Comparison of ENCODE assay signal across 2 mouse cellular contexts in genomic region chr4:150270718-150271117, GRCm38 (mm10). TPM values are rescaled to one million over a fixed set of nuclear protein-coding genes. Genes with fewer than 3 reads are reported as not detected.
A peak's percentile ranks its signal among the peaks of the same experiment; 100 is the strongest.
DNase-seq lines count a peak whose midpoint lies in the region; TF ChIP-seq lines count a peak whose summit lies in the region.
"Not testable (repeated sequence)": the region's sequence is repeated elsewhere in the genome, so short reads cannot be mapped to it uniquely, and the experiment has no call there.

No protein-coding gene starts in this region.

- H3K4me1 ChIP-seq in CH12.LX (ENCODE audit: control insufficient read depth in 1 of 2, insufficient read depth in 2 of 2), result peaks cover 24 to 47% of the 10 kb centered on the region in 2 experiments
- peaks cover 2 to 14% of the 10 kb centered on the region in 2 experiments; a peak in 3 of 4 replicates for H3K4me1 ChIP-seq in MEL (ENCODE audit: control insufficient read depth in 1 of 2, insufficient read depth in 2 of 2, low read length in 2 of 2)

- not testable (repeated sequence) for H3K9me3 ChIP-seq in CH12.LX (replicated peaks; ENCODE audit: low read length); MEL (replicated peaks; ENCODE audit: insufficient read depth, low read length)

- TF ChIP-seq POLR2A in CH12.LX (IDR thresholded peaks at IDR 0.05; ENCODE audit: low read depth, low read length); MEL (IDR thresholded peaks at IDR 0.05; ENCODE audit: control insufficient read depth in 1 of 2, insufficient read depth in 1 of 2, low read depth in 1 of 2, low read length in 2 of 2, poor library complexity in 1 of 2): not testable (repeated sequence)

- H3K36me3 ChIP-seq in CH12.LX (replicated peaks in 1 of 2; ENCODE audit: control insufficient read depth in 1 of 2, insufficient read depth in 1 of 2, low read length in 1 of 2); MEL (ENCODE audit: control insufficient read depth in 1 of 2, insufficient read depth in 2 of 2, low read length in 2 of 2): not testable (repeated sequence)

- TF ChIP-seq RAD21 in CH12.LX (IDR thresholded peaks at IDR 0.05; ENCODE audit: low read depth, low read length); MEL (IDR thresholded peaks at IDR 0.05; ENCODE audit: low read depth, low read length): not testable (repeated sequence)

- in situ Hi-C loops in CH12.LX (cut with MboI; ENCODE audit: low pct_ligation_motif_present, low pct_unique_long_range_greater_than_20kb, low sequenced_read_pairs), result not testable (repeated sequence)

- TF ChIP-seq CTCF in CH12.LX (conservative IDR thresholded peaks at IDR 0.05 in 1 of 2, IDR thresholded peaks at IDR 0.05 in 1 of 2; ENCODE audit: low read depth in 2 of 2, low read length in 2 of 2); MEL (IDR thresholded peaks at IDR 0.05 in 2 of 3, conservative IDR thresholded peaks at IDR 0.05 in 1 of 3; ENCODE audit: control insufficient read depth in 1 of 3, insufficient read depth in 1 of 3, low read depth in 2 of 3, low read length in 3 of 3, poor library complexity in 1 of 3, severe bottlenecking in 1 of 3): not testable (repeated sequence)

- H3K9ac ChIP-seq in CH12.LX (ENCODE audit: insufficient read depth, low read depth); MEL (ENCODE audit: control insufficient read depth, low read depth, low read length, poor library complexity, severe bottlenecking): not testable (repeated sequence)

- H3K4me3 ChIP-seq in CH12.LX (replicated peaks in 1 of 3; ENCODE audit: low read depth in 2 of 3, low read length in 2 of 3, poor library complexity in 1 of 3); MEL (ENCODE audit: control insufficient read depth in 1 of 2, insufficient read depth in 1 of 2, low read depth in 2 of 2, low read length in 2 of 2): not testable (repeated sequence)

- H3K27ac ChIP-seq in CH12.LX (ENCODE audit: insufficient read depth, low read depth); MEL (ENCODE audit: control insufficient read depth, low read depth, low read length): not testable (repeated sequence)

- H3K4me2 ChIP-seq in CH12.LX (ENCODE audit: insufficient read depth, low read depth, poor library complexity, severe bottlenecking), result not testable (repeated sequence)

- not testable (repeated sequence) for DNase-seq in CH12.LX (ENCODE audit: extremely low read depth); MEL (ENCODE audit: low read depth, low spot score)

- TF ChIP-seq EP300 in CH12.LX (IDR thresholded peaks at IDR 0.05; ENCODE audit: low read length); MEL (IDR thresholded peaks at IDR 0.05; ENCODE audit: low read depth in 1 of 2, low read length in 2 of 2): not testable (repeated sequence)

- dilution Hi-C loops in CH12.LX (cut with MboI; ENCODE audit: extremely low pct_ligation_motif_present, extremely low pct_unique_long_range_greater_than_20kb, low sequenced_read_pairs), result not testable (repeated sequence)

- H3K27me3 ChIP-seq in CH12.LX (replicated peaks); MEL (ENCODE audit: control insufficient read depth in 1 of 2, insufficient read depth in 2 of 2, low read length in 2 of 2): not testable (repeated sequence)

- not testable (repeated sequence) for H3K79me2 ChIP-seq in CH12.LX (replicated peaks; ENCODE audit: control insufficient read depth, extremely low read depth, insufficient read depth, poor library complexity, severe bottlenecking); MEL (ENCODE audit: control insufficient read depth, insufficient read depth, low read length, poor library complexity)

TF ChIP-seq in CH12.LX, 34 proteins besides CTCF, POLR2A, EP300 and RAD21:
- peak; percentile 81 for TF ChIP-seq ZNF384 (IDR thresholded peaks at IDR 0.05; ENCODE audit: low read depth, low read length)

TF ChIP-seq in MEL, 35 proteins besides CTCF, POLR2A, EP300 and RAD21:
- TF ChIP-seq ZNF384 (IDR thresholded peaks at IDR 0.05; ENCODE audit: low read depth, low read length), result peak; percentile 75

RNA-seq across cellular contexts. Expression of gene Rere, which starts 10.7 kb away (rescaled TPM):
- total RNA-seq in CH12.LX (2012; rRNA removed) (8.2 and 8.7 TPM in 2 replicates), CH12.LX (2014; rRNA removed) (3.1 and 3.4 TPM in 2 replicates), MEL (2012; rRNA removed) (4.1 and 5.8 TPM in 2 replicates)
- polyA plus RNA-seq in CH12.LX (2012; ENCODE audit: insufficient read length, low read depth) (28.2 and 36.5 TPM in 2 replicates), MEL (2012; ENCODE audit: insufficient read depth in 1 of 2, insufficient read length in 2 of 2, low read depth in 1 of 2, low replicate concordance in 2 of 2, missing spikeins in 1 of 2) (10 to 100 TPM in 1 of 2 experiments, not detected in 1; 31.8 TPM)

RNA-seq across cellular contexts. Expression of gene Eno1, which starts 34.2 kb away (rescaled TPM):
- total RNA-seq in CH12.LX (2012; rRNA removed) (1,210 and 1,985 TPM in 2 replicates), CH12.LX (2014; rRNA removed) (903 and 1,109 TPM in 2 replicates), MEL (2012; rRNA removed) (254 and 516 TPM in 2 replicates)
- polyA plus RNA-seq in CH12.LX (2012; ENCODE audit: insufficient read length, low read depth) (1,272 and 1,619 TPM in 2 replicates), MEL (2012; ENCODE audit: insufficient read depth in 1 of 2, insufficient read length in 2 of 2, low read depth in 1 of 2, low replicate concordance in 2 of 2, missing spikeins in 1 of 2) (1,000 to 10,000 TPM in 1 of 2 experiments, 100 to 1,000 TPM in 1; 737 to 5,492 TPM)
